Mouse (Mus musculus) urinary bladder, adult 2 months (tissue): ENCODE data around the gene Josd2. TPM values are rescaled to one million over a fixed set of nuclear protein-coding genes. Genes with fewer than 3 reads are reported as not detected.
A peak's percentile ranks its signal among the peaks of the same experiment; 100 is the strongest.

ENCODE experiments used
- DNase-seq: peaks from one replicate; pipeline ENCODE4 v3.0.0; 2022; ENCODE audit warnings: low spot score
- polyA plus RNA-seq: library from polyadenylated mRNA; depleted of rRNA; stranded (reverse); fragments of >200 nt; gene quantifications from 2 replicates; pipeline ENCODE4 v1.2.3, GENCODE M21; 2012; rRNA removed

Gene Josd2
- polyA plus RNA-seq, 1 experiment = 110 TPM

GRCm38 (mm10) chr7:44497361-44498055 is 29.7 kb downstream of the Josd2 start:
- DNase-seq = peak; percentile 20

GRCm38 (mm10) chr7:44498922-44499321 is 31.1 kb downstream of the Josd2 start:
- DNase-seq = no peak

GRCm38 (mm10) chr7:44500046-44500445 is 32.3 kb downstream of the Josd2 start:
- DNase-seq = peak; percentile 16

- DNase-seq = peak; percentile 38
Observed at GRCm38 (mm10) chr7:44501563-44502115, 33.9 kb downstream of the Josd2 start.

- DNase-seq = no peak
Observed at GRCm38 (mm10) chr7:44507491-44507890, 39.7 kb downstream of the Josd2 start.

GRCm38 (mm10) chr7:44519240-44519913 is 51.6 kb downstream of the Josd2 start:
- DNase-seq = no peak

- no peak for DNase-seq
Observed at GRCm38 (mm10) chr7:44520990-44521389, 53.2 kb downstream of the Josd2 start.

Other genes starting within 250 kb of the Josd2 start
- 0.17 and 0.40 TPM in 2 replicates for gene Klk1, start 242.6 kb upstream of the Josd2 start, polyA plus RNA-seq
- not detected in 2 replicates for gene Gm36864, start 231.8 kb upstream of the Josd2 start, polyA plus RNA-seq
- gene 1700028J19Rik, start 221.3 kb upstream of the Josd2 start, polyA plus RNA-seq = 0.71 and 1.1 TPM in 2 replicates
- gene 2410002F23Rik, start 221.3 kb upstream of the Josd2 start, polyA plus RNA-seq = 100 and 125 TPM in 2 replicates
- gene Acp4, start 210.6 kb upstream of the Josd2 start, polyA plus RNA-seq = not detected in 2 replicates
- 0.65 TPM in 1 of 2 replicates, not detected in the other for gene Gm15517, start 206.5 kb upstream of the Josd2 start, polyA plus RNA-seq
- 17.2 and 19.7 TPM in 2 replicates for gene Clec11a, start 161.1 kb upstream of the Josd2 start, polyA plus RNA-seq
- gene Shank1, start 157.7 kb upstream of the Josd2 start, polyA plus RNA-seq = 0.85 and 1.9 TPM in 2 replicates
- 4.1 and 4.3 TPM in 2 replicates for gene Syt3, start 83.9 kb upstream of the Josd2 start, polyA plus RNA-seq
- gene 1700008O03Rik, start 82.2 kb upstream of the Josd2 start, polyA plus RNA-seq = 1.4 and 1.5 TPM in 2 replicates
- 1.7 and 2.3 TPM in 2 replicates for gene Lrrc4b, start 39.0 kb upstream of the Josd2 start, polyA plus RNA-seq
- 0.10 and 0.22 TPM in 2 replicates for gene Aspdh, start 2.6 kb upstream of the Josd2 start, polyA plus RNA-seq
- 127 TPM in 2 replicates for gene Emc10, start 28.5 kb downstream of the Josd2 start, polyA plus RNA-seq
- gene Fam71e1, start 28.6 kb downstream of the Josd2 start, polyA plus RNA-seq = 10.0 and 12.5 TPM in 2 replicates
- 0.63 and 0.69 TPM in 2 replicates for gene Mybpc2, start 56.7 kb downstream of the Josd2 start, polyA plus RNA-seq
- 0.38 and 0.41 TPM in 2 replicates for gene Spib, start 64.1 kb downstream of the Josd2 start, polyA plus RNA-seq
- gene Pold1, start 80.9 kb downstream of the Josd2 start, polyA plus RNA-seq = 15.8 and 19.7 TPM in 2 replicates
- gene Nr1h2, start 86.0 kb downstream of the Josd2 start, polyA plus RNA-seq = 89.0 and 106 TPM in 2 replicates
- 5.3 TPM in 2 replicates for gene Napsa, start 104.4 kb downstream of the Josd2 start, polyA plus RNA-seq
- gene Kcnc3, start 122.7 kb downstream of the Josd2 start, polyA plus RNA-seq = 0.43 and 1.1 TPM in 2 replicates
- 8.7 and 16.9 TPM in 2 replicates for gene Myh14, start 202.9 kb downstream of the Josd2 start, polyA plus RNA-seq
- gene Izumo2, start 240.8 kb downstream of the Josd2 start, polyA plus RNA-seq = not detected in 2 replicates